Mouse (Mus musculus): ENCODE measurements at regions not wholly inside any gene's neighbourhood (a gene's known extent, or its start where the extent isn't known, plus 50 kb on each side); places are given as distances from the start of the nearest gene placed in this dataset.
"Not testable (repeated sequence)": the region's sequence is repeated elsewhere in the genome, so short reads cannot be mapped to it uniquely, and the experiment has no call there.

- no peaks in the 10 kb centered on the region for H3K36me3 ChIP-seq (ENCODE audit: control insufficient read depth, insufficient read depth, low read length, poor library complexity, severe bottlenecking)
- H3K9ac ChIP-seq (ENCODE audit: insufficient read depth, low read depth, low read length, poor library complexity, severe bottlenecking), result no peak overlapping the region
- DNase-seq (ENCODE audit: low read depth, low spot score), result peak; percentile 40
- H3K9me3 ChIP-seq (ENCODE audit: control insufficient read depth, insufficient read depth, low read depth, low read length), result no peaks in the 10 kb centered on the region
- TF ChIP-seq ZC3H11A (IDR thresholded peaks at IDR 0.05; ENCODE audit: borderline replicate concordance, low read depth, low read length) (no peak), ZNF384 (IDR thresholded peaks at IDR 0.05; ENCODE audit: low read depth, low read length) (peak; percentile 88), CHD2 (IDR thresholded peaks at IDR 0.05; ENCODE audit: low read depth, low read length) (peak; percentile 52; the same call in 1 of the 2 replicates), MAFK (IDR thresholded peaks at IDR 0.05; ENCODE audit: insufficient read depth, low read depth, low read length) (no peak)
- no peak overlapping the region; the same call in 1 of the 2 replicates for H3K27ac ChIP-seq (ENCODE audit: insufficient read depth, low read depth, low read length, poor library complexity, severe bottlenecking)
- H3K4me3 ChIP-seq (ENCODE audit: insufficient read depth in 1 of 2, low read depth in 1 of 2, low read length in 2 of 2, poor library complexity in 1 of 2, severe bottlenecking in 1 of 2), result no peak overlapping the region
- in situ Hi-C loops (cut with MboI; ENCODE audit: low sequenced_read_pairs in 2 of 2, unreplicated experiment in 2 of 2), result no loop called here
- no peaks in the 10 kb centered on the region for H3K4me1 ChIP-seq (ENCODE audit: control insufficient read depth in 2 of 2, insufficient read depth in 2 of 2, low read length in 2 of 2, poor library complexity in 1 of 2)
Observed at GRCm38 (mm10) chr11:13978524-13978923, 620.6 kb upstream of the Pom121l12 start.

- in situ Hi-C loops (cut with MboI; ENCODE audit: low sequenced_read_pairs in 2 of 2, unreplicated experiment in 2 of 2), result no loop called here
- no peak overlapping the region for H3K4me3 ChIP-seq (ENCODE audit: insufficient read depth in 1 of 2, low read depth in 1 of 2, low read length in 2 of 2, poor library complexity in 1 of 2, severe bottlenecking in 1 of 2)
- TF ChIP-seq MAFK (IDR thresholded peaks at IDR 0.05; ENCODE audit: insufficient read depth, low read depth, low read length), result no peak
- TF ChIP-seq ZC3H11A (IDR thresholded peaks at IDR 0.05; ENCODE audit: borderline replicate concordance, low read depth, low read length), result no peak
- TF ChIP-seq ZNF384 (IDR thresholded peaks at IDR 0.05; ENCODE audit: low read depth, low read length), result no peak
- TF ChIP-seq CHD2 (IDR thresholded peaks at IDR 0.05; ENCODE audit: low read depth, low read length), result no peak
- TF ChIP-seq HCFC1 (IDR thresholded peaks at IDR 0.05; ENCODE audit: borderline replicate concordance, insufficient read depth, low read length), result no peak
- H3K4me1 ChIP-seq (ENCODE audit: control insufficient read depth in 2 of 2, insufficient read depth in 2 of 2, low read length in 2 of 2, poor library complexity in 1 of 2), result no peaks in the 10 kb centered on the region
- no peak overlapping the region for H3K9ac ChIP-seq (ENCODE audit: insufficient read depth, low read depth, low read length, poor library complexity, severe bottlenecking)
- DNase-seq (ENCODE audit: low read depth, low spot score), result no peak
- H3K27ac ChIP-seq (ENCODE audit: insufficient read depth, low read depth, low read length, poor library complexity, severe bottlenecking), result no peak overlapping the region
- H3K9me3 ChIP-seq (ENCODE audit: control insufficient read depth, insufficient read depth, low read depth, low read length), result no peaks in the 10 kb centered on the region
- H3K36me3 ChIP-seq (ENCODE audit: control insufficient read depth, insufficient read depth, low read length, poor library complexity, severe bottlenecking), result no peaks in the 10 kb centered on the region
Observed at GRCm38 (mm10) chr11:14016637-14017036, 582.4 kb upstream of the Pom121l12 start.

- peaks cover 0 to 12% of the 10 kb centered on the region in 2 experiments; a peak in 1 of 4 replicates for H3K4me1 ChIP-seq (ENCODE audit: control insufficient read depth in 2 of 2, insufficient read depth in 2 of 2, low read length in 2 of 2, poor library complexity in 1 of 2)
- no peak overlapping the region for H3K4me3 ChIP-seq (ENCODE audit: insufficient read depth in 1 of 2, low read depth in 1 of 2, low read length in 2 of 2, poor library complexity in 1 of 2, severe bottlenecking in 1 of 2)
- no peaks in the 10 kb centered on the region for H3K9me3 ChIP-seq (ENCODE audit: control insufficient read depth, insufficient read depth, low read depth, low read length)
- H3K27ac ChIP-seq (ENCODE audit: insufficient read depth, low read depth, low read length, poor library complexity, severe bottlenecking), result no peak overlapping the region
- no peak overlapping the region for H3K9ac ChIP-seq (ENCODE audit: insufficient read depth, low read depth, low read length, poor library complexity, severe bottlenecking)
- TF ChIP-seq CHD2 (IDR thresholded peaks at IDR 0.05; ENCODE audit: low read depth, low read length), result no peak
- TF ChIP-seq ZNF384 (IDR thresholded peaks at IDR 0.05; ENCODE audit: low read depth, low read length), result no peak
- no peaks in the 10 kb centered on the region for H3K36me3 ChIP-seq (ENCODE audit: control insufficient read depth, insufficient read depth, low read length, poor library complexity, severe bottlenecking)
- in situ Hi-C loops (cut with MboI; ENCODE audit: low sequenced_read_pairs in 2 of 2, unreplicated experiment in 2 of 2), result no loop called here
- DNase-seq (ENCODE audit: low read depth, low spot score), result no peak
Observed at GRCm38 (mm10) chr11:14031412-14032122, 567.5 kb upstream of the Pom121l12 start.

GRCm38 (mm10) chr11:14032498-14032897 lies 566.6 kb upstream of the Pom121l12 start:
- H3K9ac ChIP-seq (ENCODE audit: insufficient read depth, low read depth, low read length, poor library complexity, severe bottlenecking); H3K36me3 ChIP-seq (ENCODE audit: control insufficient read depth, insufficient read depth, low read length, poor library complexity, severe bottlenecking); in situ Hi-C loops (cut with MboI; ENCODE audit: low sequenced_read_pairs in 2 of 2, unreplicated experiment in 2 of 2); H3K4me3 ChIP-seq (ENCODE audit: insufficient read depth in 1 of 2, low read depth in 1 of 2, low read length in 2 of 2, poor library complexity in 1 of 2, severe bottlenecking in 1 of 2); H3K27ac ChIP-seq (ENCODE audit: insufficient read depth, low read depth, low read length, poor library complexity, severe bottlenecking); H3K9me3 ChIP-seq (ENCODE audit: control insufficient read depth, insufficient read depth, low read depth, low read length): not testable (repeated sequence)
- H3K4me1 ChIP-seq (ENCODE audit: control insufficient read depth in 2 of 2, insufficient read depth in 2 of 2, low read length in 2 of 2, poor library complexity in 1 of 2), result peaks cover 0 to 12% of the 10 kb centered on the region in 2 experiments; a peak in 1 of 4 replicates
- peak; percentile 38 for DNase-seq (ENCODE audit: low read depth, low spot score)

- Histone ChIP-seq H3K4me1 (ENCODE audit: control insufficient read depth in 2 of 2, insufficient read depth in 2 of 2, low read length in 2 of 2, poor library complexity in 1 of 2) (no peaks in the 10 kb centered on the region), H3K4me3 (ENCODE audit: insufficient read depth in 1 of 2, low read depth in 1 of 2, low read length in 2 of 2, poor library complexity in 1 of 2, severe bottlenecking in 1 of 2) (no peak overlapping the region), H3K9ac (ENCODE audit: insufficient read depth, low read depth, low read length, poor library complexity, severe bottlenecking) (no peak overlapping the region), H3K9me3 (ENCODE audit: control insufficient read depth, insufficient read depth, low read depth, low read length) (no peaks in the 10 kb centered on the region), H3K36me3 (ENCODE audit: control insufficient read depth, insufficient read depth, low read length, poor library complexity, severe bottlenecking) (no peaks in the 10 kb centered on the region), H3K27ac (ENCODE audit: insufficient read depth, low read depth, low read length, poor library complexity, severe bottlenecking) (no peak overlapping the region)
- DNase-seq (ENCODE audit: low read depth, low spot score), result no peak
- no peak for TF ChIP-seq MAFK (IDR thresholded peaks at IDR 0.05; ENCODE audit: insufficient read depth, low read depth, low read length)
- no peak for TF ChIP-seq CHD2 (IDR thresholded peaks at IDR 0.05; ENCODE audit: low read depth, low read length)
- no peak for TF ChIP-seq ZC3H11A (IDR thresholded peaks at IDR 0.05; ENCODE audit: borderline replicate concordance, low read depth, low read length)
- TF ChIP-seq HCFC1 (IDR thresholded peaks at IDR 0.05; ENCODE audit: borderline replicate concordance, insufficient read depth, low read length), result no peak
- no peak for TF ChIP-seq ZNF384 (IDR thresholded peaks at IDR 0.05; ENCODE audit: low read depth, low read length)
- in situ Hi-C loops (cut with MboI; ENCODE audit: low sequenced_read_pairs in 2 of 2, unreplicated experiment in 2 of 2), result no loop called here
Observed at GRCm38 (mm10) chr11:14059118-14059517, 540.0 kb upstream of the Pom121l12 start.
